Mouse (Mus musculus): Measurements from ENCODE around the gene Ctnna3.
"Not testable (repeated sequence)": the region's sequence is repeated elsewhere in the genome, so short reads cannot be mapped to it uniquely, and the experiment has no call there.

Gene Ctnna3

GRCm38 (mm10) chr10:65013525-65013924 lies 1583.6 kb downstream of the Ctnna3 start:
- DNase-seq = peak; percentile 43 to 77

GRCm38 (mm10) chr10:65022667-65023066 lies 1592.8 kb downstream of the Ctnna3 start:
- peak; percentile 61 to 66 for DNase-seq

- not testable (repeated sequence) for DNase-seq
Observed at GRCm38 (mm10) chr10:65033516-65033915, 1603.6 kb downstream of the Ctnna3 start.
